Mouse (Mus musculus) telencephalon, adult 2 months (tissue): ENCODE results near the gene Scap.

Experiments used
- DNase-seq: peaks from one replicate; pipeline ENCODE4 v3.0.0-alpha.2; 2011; ENCODE audit warnings: low read depth, low spot score

The Scap gene

GRCm38 (mm10) chr9:110333135-110333895, at the start of gene Scap:
Gene Scap (plus strand): TSS chr9:110333288.
- DNase-seq, result peak; percentile 79

GRCm38 (mm10) chr9:110284075-110284697, 48.9 kb upstream of the Scap start:
- DNase-seq, result no peak

GRCm38 (mm10) chr9:110287321-110287924, 45.7 kb upstream of the Scap start:
- no peak for DNase-seq

- DNase-seq, result no peak
These were observed 39.8 kb upstream of the Scap start for GRCm38 (mm10) chr9:110293254-110293718.

- peak; percentile 28 for DNase-seq
These were observed 39.1 kb upstream of the Scap start for GRCm38 (mm10) chr9:110293873-110294415.

GRCm38 (mm10) chr9:110294786-110295185, 38.3 kb upstream of the Scap start:
- DNase-seq, result no peak

GRCm38 (mm10) chr9:110296867-110297627, 36.0 kb upstream of the Scap start:
- peak; percentile 62 for DNase-seq

GRCm38 (mm10) chr9:110304516-110304915, 28.6 kb upstream of the Scap start:
- DNase-seq, result peak; percentile 19

- peak; percentile 96 for DNase-seq
These were observed 28.0 kb upstream of the Scap start, which contains the start of gene Elp6 for GRCm38 (mm10) chr9:110304969-110305651. Gene Elp6 (plus strand): TSS chr9:110305173.

- no peak for DNase-seq
These were observed 26.7 kb upstream of the Scap start for GRCm38 (mm10) chr9:110306371-110306770.

GRCm38 (mm10) chr9:110314706-110315105, 18.4 kb upstream of the Scap start:
- DNase-seq, result no peak

- DNase-seq, result no peak
These were observed 17.7 kb upstream of the Scap start for GRCm38 (mm10) chr9:110315410-110315809.

- no peak for DNase-seq
These were observed 17.2 kb upstream of the Scap start for GRCm38 (mm10) chr9:110315904-110316303.

- no peak for DNase-seq
These were observed 16.6 kb upstream of the Scap start for GRCm38 (mm10) chr9:110316503-110316902.

- no peak for DNase-seq
These were observed 12.3 kb upstream of the Scap start for GRCm38 (mm10) chr9:110320769-110321168.

GRCm38 (mm10) chr9:110322972-110323371, 10.1 kb upstream of the Scap start:
- no peak for DNase-seq

GRCm38 (mm10) chr9:110324181-110324580, 8.9 kb upstream of the Scap start:
- no peak for DNase-seq

GRCm38 (mm10) chr9:110328178-110328577, 4.9 kb upstream of the Scap start:
- no peak for DNase-seq

GRCm38 (mm10) chr9:110328946-110329630, 4.0 kb upstream of the Scap start:
- no peak for DNase-seq

GRCm38 (mm10) chr9:110329655-110330054, 3.4 kb upstream of the Scap start:
- DNase-seq, result no peak
